Mouse (Mus musculus) midbrain, embryonic 13.5 days (tissue): Measurements from ENCODE around the gene Fam131b. TPM values are rescaled to one million over a fixed set of nuclear protein-coding genes. Genes with fewer than 3 reads are reported as not detected.

Experiments used
- ATAC-seq: fragments of 200-750 bp; cut with Nextera tagmentation; 2 replicates; pipeline ENCODE4 v1.8.0; 2017; ENCODE audit warnings: mild to moderate bottlenecking, moderate TSS enrichment, moderate library complexity
- H3K27ac ChIP-seq: fragments of 300-500 bp; sonication (generic); 2 replicates; pipeline ENCODE4 v1.5.1; 2015; ENCODE audit warnings: inconsistent platforms, mild to moderate bottlenecking, moderate library complexity
- H3K27me3 ChIP-seq: fragments of 300-500 bp; sonication (generic); 2 replicates; pipeline ENCODE4 v1.6.1; 2015; ENCODE audit warnings: mild to moderate bottlenecking, inconsistent platforms
- H3K36me3 ChIP-seq: fragments of 300-500 bp; sonication (generic); 2 replicates; pipeline ENCODE4 v1.6.1; 2015; ENCODE audit warnings: mild to moderate bottlenecking, inconsistent platforms
- H3K4me1 ChIP-seq: fragments of 300-500 bp; sonication (generic); replicated peaks from 2 replicates; pipeline ENCODE4 v1.6.1; 2015; ENCODE audit warnings: inconsistent platforms
- H3K4me2 ChIP-seq: fragments of 300-500 bp; sonication (generic); replicated peaks from 2 replicates; pipeline ENCODE4 v1.6.1; 2015; ENCODE audit warnings: moderate library complexity, mild to moderate bottlenecking, inconsistent platforms
- H3K4me3 ChIP-seq: fragments of 300-500 bp; sonication (generic); replicated peaks from 2 replicates; pipeline ENCODE4 v1.5.1; 2015; ENCODE audit warnings: mild to moderate bottlenecking, inconsistent platforms
- H3K9ac ChIP-seq: fragments of 300-500 bp; sonication (generic); replicated peaks from 2 replicates; pipeline ENCODE4 v1.6.1; 2015; ENCODE audit warnings: mild to moderate bottlenecking, inconsistent platforms
- H3K9me3 ChIP-seq: fragments of 300-500 bp; sonication (generic); 2 replicates; pipeline ENCODE4 v1.6.1; 2016; ENCODE audit warnings: mild to moderate bottlenecking, inconsistent platforms
- WGBS: fragments of 180-500 bp; shearing (Covaris S2); methylation state at CpG from one replicate; pipeline ENCODE4 v1.1.7; 2015; 5-methylcytosine and 5-hydroxymethylcytosine counted together
- polyA plus RNA-seq: library from polyadenylated mRNA; unstranded; fragments of >200 nt; fragmentation: Nextera tagmentation; extraction: Ambion mirVana; gene quantifications from 2 replicates; pipeline ENCODE4 v1.2.1, GENCODE M21; 2015

Fam131b gene
- polyA plus RNA-seq, 1 experiment from 2014 or later: 5.7 TPM

GRCm38 (mm10) chr6:42342171-42342570 lies 17.7 kb upstream of the Fam131b start:
- no peaks in the 10 kb centered on the region for H3K36me3 ChIP-seq
- no peak overlapping the region for H3K4me3 ChIP-seq
- H3K4me2 ChIP-seq: no peak overlapping the region
- WGBS: 79% methylated on average over 1 of the region's 1 CpGs
- ATAC-seq: no peak
- no peak overlapping the region for H3K9ac ChIP-seq
- no peaks in the 10 kb centered on the region for H3K9me3 ChIP-seq
- H3K4me1 ChIP-seq: no peaks in the 10 kb centered on the region
- H3K27me3 ChIP-seq: no peaks in the 10 kb centered on the region
- no peak overlapping the region for H3K27ac ChIP-seq

GRCm38 (mm10) chr6:42339981-42340380 lies 15.5 kb upstream of the Fam131b start:
- H3K4me1 ChIP-seq: no peaks in the 10 kb centered on the region
- H3K27ac ChIP-seq: no peak overlapping the region
- no peaks in the 10 kb centered on the region for H3K36me3 ChIP-seq
- H3K9ac ChIP-seq: no peak overlapping the region
- H3K4me2 ChIP-seq: no peak overlapping the region
- WGBS: 82% methylated on average over 5 of the region's 5 CpGs
- no peak overlapping the region for H3K4me3 ChIP-seq
- no peaks in the 10 kb centered on the region for H3K27me3 ChIP-seq
- no peaks in the 10 kb centered on the region for H3K9me3 ChIP-seq
- ATAC-seq: no peak

- no peak overlapping the region for H3K9ac ChIP-seq
- H3K27ac ChIP-seq: no peak overlapping the region
- no peak overlapping the region for H3K4me2 ChIP-seq
- no peaks in the 10 kb centered on the region for H3K27me3 ChIP-seq
- no peaks in the 10 kb centered on the region for H3K9me3 ChIP-seq
- no peaks in the 10 kb centered on the region for H3K36me3 ChIP-seq
- 92% methylated on average over 2 of the region's 2 CpGs for WGBS
- H3K4me3 ChIP-seq: no peak overlapping the region
- H3K4me1 ChIP-seq: no peaks in the 10 kb centered on the region
- no peak for ATAC-seq
Observed at GRCm38 (mm10) chr6:42339189-42339588, 14.7 kb upstream of the Fam131b start.

GRCm38 (mm10) chr6:42330946-42331345 lies 6.5 kb upstream of the Fam131b start:
- Histone ChIP-seq H3K4me2 (no peak overlapping the region), H3K36me3 (no peaks in the 10 kb centered on the region), H3K9ac (no peak overlapping the region), H3K9me3 (no peaks in the 10 kb centered on the region), H3K4me3 (no peak overlapping the region), H3K27me3 (no peaks in the 10 kb centered on the region), H3K27ac (no peak overlapping the region), H3K4me1 (no peaks in the 10 kb centered on the region)
- WGBS: 93% methylated on average over 3 of the region's 3 CpGs
- no peak for ATAC-seq

GRCm38 (mm10) chr6:42330216-42330615 lies 5.8 kb upstream of the Fam131b start:
- no peak overlapping the region for H3K27ac ChIP-seq
- no peaks in the 10 kb centered on the region for H3K27me3 ChIP-seq
- ATAC-seq: no peak
- no peak overlapping the region for H3K9ac ChIP-seq
- H3K36me3 ChIP-seq: no peaks in the 10 kb centered on the region
- H3K9me3 ChIP-seq: no peaks in the 10 kb centered on the region
- WGBS: 82% methylated on average over 3 of the region's 3 CpGs
- no peak overlapping the region for H3K4me2 ChIP-seq
- H3K4me3 ChIP-seq: no peak overlapping the region
- H3K4me1 ChIP-seq: peaks cover 6% of the 10 kb centered on the region; the same call in 1 of the 2 replicates

GRCm38 (mm10) chr6:42328757-42329156 lies 4.3 kb upstream of the Fam131b start:
- 84% methylated on average over 3 of the region's 3 CpGs for WGBS
- H3K36me3 ChIP-seq: no peaks in the 10 kb centered on the region
- H3K4me2 ChIP-seq: no peak overlapping the region
- peaks cover 8% of the 10 kb centered on the region; the same call in 1 of the 2 replicates for H3K4me1 ChIP-seq
- H3K27ac ChIP-seq: no peak overlapping the region
- H3K4me3 ChIP-seq: no peak overlapping the region
- H3K9me3 ChIP-seq: no peaks in the 10 kb centered on the region
- no peak overlapping the region for H3K9ac ChIP-seq
- ATAC-seq: no peak
- no peaks in the 10 kb centered on the region for H3K27me3 ChIP-seq

- Histone ChIP-seq H3K9ac (no peak overlapping the region), H3K27me3 (no peaks in the 10 kb centered on the region), H3K4me2 (no peak overlapping the region), H3K9me3 (no peaks in the 10 kb centered on the region), H3K4me1 (peaks cover 31% of the 10 kb centered on the region), H3K27ac (no peak overlapping the region), H3K4me3 (no peak overlapping the region), H3K36me3 (no peaks in the 10 kb centered on the region)
- 82% methylated on average over 3 of the region's 3 CpGs for WGBS
- no peak for ATAC-seq
Observed at GRCm38 (mm10) chr6:42326509-42326908, 2.1 kb upstream of the Fam131b start.

GRCm38 (mm10) chr6:42325268-42325609 lies 796 bp upstream of the Fam131b start:
- Histone ChIP-seq H3K27me3 (no peaks in the 10 kb centered on the region), H3K4me1 (peaks cover 34% of the 10 kb centered on the region), H3K4me2 (peak overlapping the region; percentile 89), H3K9ac (peak overlapping the region; percentile 90), H3K4me3 (peak overlapping the region; percentile 75), H3K36me3 (peaks cover 8% of the 10 kb centered on the region), H3K27ac (peak overlapping the region; percentile 91), H3K9me3 (no peaks in the 10 kb centered on the region)
- ATAC-seq: no peak
- 3% methylated on average over 7 of the region's 7 CpGs for WGBS

GRCm38 (mm10) chr6:42324067-42324481 lies 369 bp downstream of the Fam131b start:
- peaks cover 34% of the 10 kb centered on the region for H3K4me1 ChIP-seq

GRCm38 (mm10) chr6:42323371-42324066 lies 924 bp downstream of the Fam131b start:
- Histone ChIP-seq H3K27ac (peak overlapping the region; percentile 91), H3K4me3 (peak overlapping the region; percentile 75), H3K4me2 (peak overlapping the region; percentile 89), H3K9ac (peak overlapping the region; percentile 90), H3K27me3 (no peaks in the 10 kb centered on the region), H3K9me3 (no peaks in the 10 kb centered on the region), H3K4me1 (peaks cover 34% of the 10 kb centered on the region), H3K36me3 (peaks cover 19% of the 10 kb centered on the region)
- peak; percentile 59 for ATAC-seq
- WGBS: under 1% methylated on average over 27 of the region's 28 CpGs

More at GRCm38 (mm10) chr6:42324067-42324481, 369 bp downstream of the Fam131b start:
- under 1% methylated on average over 28 of the region's 32 CpGs for WGBS
- Histone ChIP-seq H3K4me2 (peak overlapping the region; percentile 89), H3K9me3 (no peaks in the 10 kb centered on the region), H3K36me3 (peaks cover 14% of the 10 kb centered on the region), H3K27me3 (no peaks in the 10 kb centered on the region), H3K27ac (peak overlapping the region; percentile 91), H3K4me3 (peak overlapping the region; percentile 75), H3K9ac (peak overlapping the region; percentile 90)
- peak; percentile 84 for ATAC-seq

GRCm38 (mm10) chr6:42318293-42318692 lies 6.2 kb downstream of the Fam131b start:
- WGBS: 92% methylated on average over 4 of the region's 4 CpGs
- no peak overlapping the region for H3K9ac ChIP-seq
- peaks cover 21% of the 10 kb centered on the region for H3K4me1 ChIP-seq
- H3K9me3 ChIP-seq: no peaks in the 10 kb centered on the region
- no peak for ATAC-seq
- H3K4me3 ChIP-seq: no peak overlapping the region
- H3K4me2 ChIP-seq: no peak overlapping the region
- H3K27me3 ChIP-seq: no peaks in the 10 kb centered on the region
- peaks cover 56% of the 10 kb centered on the region for H3K36me3 ChIP-seq
- H3K27ac ChIP-seq: no peak overlapping the region

GRCm38 (mm10) chr6:42310427-42311053 lies 13.9 kb downstream of the Fam131b start:
- Histone ChIP-seq H3K4me3 (no peak overlapping the region), H3K9ac (no peak overlapping the region), H3K36me3 (peaks cover 84% of the 10 kb centered on the region), H3K4me1 (no peaks in the 10 kb centered on the region), H3K27ac (no peak overlapping the region), H3K9me3 (no peaks in the 10 kb centered on the region), H3K4me2 (no peak overlapping the region), H3K27me3 (no peaks in the 10 kb centered on the region)
- 87% methylated on average over 2 of the region's 2 CpGs for WGBS
- ATAC-seq: no peak
